Mouse (Mus musculus) liver, postnatal 0 days (tissue): ENCODE results near the gene Nbea.

ENCODE experiments used
- CTCF ChIP-seq: sonication (generic); IDR thresholded peaks from 2 replicates; pipeline ENCODE4 v1.5.1; 2016; ENCODE audit warnings: antibody characterized with exemption, low read depth
- EP300 ChIP-seq: IDR thresholded peaks from 2 replicates; pipeline ENCODE4 v1.6.1; 2016; ENCODE audit warnings: antibody characterized with exemption, low read depth, mild to moderate bottlenecking

DNA sequence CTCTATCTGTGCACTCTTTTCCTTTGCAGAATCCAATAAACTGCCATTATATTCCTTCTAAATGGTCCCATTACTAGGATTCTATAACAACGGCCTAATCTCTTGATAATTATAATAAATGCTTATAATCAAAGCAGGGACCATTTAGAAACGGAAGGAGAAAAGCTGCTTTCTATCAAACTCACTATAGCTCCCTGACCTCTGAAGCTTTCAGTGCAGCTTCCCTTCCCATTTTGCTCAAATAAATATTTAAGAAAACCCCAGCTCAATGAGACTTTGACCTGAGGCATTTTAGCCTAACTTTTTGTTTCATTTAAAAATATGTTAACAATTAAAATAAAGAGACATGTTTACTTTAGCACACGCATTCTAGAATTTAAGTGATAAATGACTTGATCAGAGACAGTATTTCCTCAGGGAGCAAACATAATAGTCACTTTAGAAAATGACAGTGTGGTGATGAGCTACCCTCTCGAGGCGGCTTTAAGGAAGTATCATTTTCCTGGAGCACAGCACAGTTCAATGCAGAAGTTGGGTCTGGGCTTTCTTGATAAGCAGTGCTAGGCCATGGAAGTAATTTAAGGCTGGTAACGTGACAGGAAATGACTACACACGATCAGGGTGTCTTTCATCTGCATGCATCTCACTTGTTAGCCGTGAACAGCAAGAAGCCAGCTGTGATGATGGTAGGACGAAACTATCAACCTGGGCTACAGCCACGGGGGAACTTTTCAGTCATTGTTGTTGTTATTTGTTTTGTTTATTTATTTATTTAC lies 354.8 kb downstream of the Nbea start:
- TF ChIP-seq CTCF (no peak), EP300 (no peak)
